Mouse (Mus musculus) MEL (cell line): Measurements from ENCODE around the gene Ankrd39. TPM values are rescaled to one million over a fixed set of nuclear protein-coding genes. Genes with fewer than 3 reads are reported as not detected.

Source experiments
- DNase-seq: peaks from one replicate; pipeline ENCODE4 v3.0.0; 2011; ENCODE audit warnings: low read depth, low spot score
- H3K27ac ChIP-seq: 2 replicates; pipeline ENCODE4 v1.5.1; 2012; ENCODE audit warnings: low read depth, mild to moderate bottlenecking, control low read depth, low read length, moderate library complexity; ENCODE audit not compliant: control insufficient read depth
- H3K27me3 ChIP-seq, 2 experiments: fragments of 150-350 bp in 1 of 2; sonication (generic) in 1 of 2; 2 replicates each; pipeline ENCODE4 v1.6.1; 2012; ENCODE audit warnings: low read length in 2 of 2, mild to moderate bottlenecking in 2 of 2, improper control_type of control experiment in 1 of 2, moderate library complexity in 1 of 2; ENCODE audit not compliant: insufficient read depth in 2 of 2, control insufficient read depth in 1 of 2
- H3K36me3 ChIP-seq, 2 experiments: 2 replicates each; pipeline ENCODE4 v1.6.1; 2012 to 2014; ENCODE audit warnings: low read length in 2 of 2, improper control_type of control experiment in 1 of 2, inconsistent platforms in 1 of 2, mild to moderate bottlenecking in 1 of 2; ENCODE audit not compliant: insufficient read depth in 2 of 2, control insufficient read depth in 1 of 2
- H3K4me1 ChIP-seq, 2 experiments: fragments of 150-350 bp in 1 of 2; sonication (generic) in 1 of 2; 2 replicates each; pipeline ENCODE4 v1.6.1; 2012; ENCODE audit warnings: low read length in 2 of 2, improper control_type of control experiment in 1 of 2, mild to moderate bottlenecking in 1 of 2; ENCODE audit not compliant: insufficient read depth in 2 of 2, control insufficient read depth in 1 of 2
- H3K4me3 ChIP-seq, 2 experiments: fragments of 150-350 bp in 1 of 2; sonication (generic) in 1 of 2; 2 replicates each; pipeline ENCODE4 v1.5.1; 2012; ENCODE audit warnings: low read depth in 2 of 2, low read length in 2 of 2, mild to moderate bottlenecking in 2 of 2, moderate library complexity in 2 of 2, control low read depth in 1 of 2, improper control_type of control experiment in 1 of 2; ENCODE audit not compliant: control insufficient read depth in 1 of 2, insufficient read depth in 1 of 2
- H3K79me2 ChIP-seq: 2 replicates; pipeline ENCODE4 v1.6.1; 2012; ENCODE audit warnings: mild to moderate bottlenecking, low read length, moderate library complexity; ENCODE audit not compliant: control insufficient read depth, poor library complexity, insufficient read depth
- H3K9ac ChIP-seq: 2 replicates; pipeline ENCODE4 v1.6.1; 2012; ENCODE audit warnings: low read depth, mild to moderate bottlenecking, control low read depth, low read length, moderate library complexity; ENCODE audit not compliant: control insufficient read depth, poor library complexity, severe bottlenecking
- H3K9me3 ChIP-seq: fragments of 150-350 bp; sonication (generic); replicated peaks from 2 replicates; pipeline ENCODE4 v1.6.1; 2012; ENCODE audit warnings: mild to moderate bottlenecking, low read length, improper control_type of control experiment, moderate library complexity; ENCODE audit not compliant: insufficient read depth
- BHLHE40 ChIP-seq: IDR thresholded peaks from 2 replicates; pipeline ENCODE4 v1.6.1; 2012; ENCODE audit warnings: low read depth, mild to moderate bottlenecking, inconsistent platforms, low read length, improper control_type of control experiment, borderline replicate concordance
- CHD2 ChIP-seq: IDR thresholded peaks from 2 replicates; pipeline ENCODE4 v1.6.1; 2011; ENCODE audit warnings: low read length, improper control_type of control experiment
- CTCF ChIP-seq, 3 experiments: IDR thresholded peaks in 2 of 3; conservative IDR thresholded peaks in 1 of 3; 2 replicates each; pipeline ENCODE4 v1.5.1; 2011 to 2012; ENCODE audit warnings: low read length in 3 of 3, low read depth in 2 of 3, mild to moderate bottlenecking in 2 of 3, improper control_type of control experiment in 1 of 3, inconsistent platforms in 1 of 3, mixed read lengths in 1 of 3, moderate library complexity in 1 of 3; ENCODE audit not compliant: control insufficient read depth in 1 of 3, insufficient read depth in 1 of 3, poor library complexity in 1 of 3, severe bottlenecking in 1 of 3
- GABPA ChIP-seq: IDR thresholded peaks from 2 replicates; pipeline ENCODE4 v1.6.1; 2012; ENCODE audit warnings: low read depth, mild to moderate bottlenecking, inconsistent platforms, low read length, improper control_type of control experiment, moderate library complexity
- KAT2A ChIP-seq: conservative IDR thresholded peaks from 2 replicates; pipeline ENCODE4 v1.6.1; 2012; ENCODE audit warnings: low read depth, low read length, improper control_type of control experiment, inconsistent platforms
- MAFK ChIP-seq: IDR thresholded peaks from 2 replicates; pipeline ENCODE4 v1.6.1; 2011; ENCODE audit warnings: low read depth, mild to moderate bottlenecking, low read length, improper control_type of control experiment, borderline replicate concordance
- MAX ChIP-seq: IDR thresholded peaks from 2 replicates; pipeline ENCODE4 v1.6.1; 2011; ENCODE audit warnings: low read length, improper control_type of control experiment
- MXI1 ChIP-seq: IDR thresholded peaks from 2 replicates; pipeline ENCODE4 v1.6.1; 2011; ENCODE audit warnings: mild to moderate bottlenecking, low read depth, low read length, improper control_type of control experiment
- MYB ChIP-seq: IDR thresholded peaks from 2 replicates; pipeline ENCODE4 v1.6.1; 2011; ENCODE audit warnings: mild to moderate bottlenecking, low read depth, low read length, improper control_type of control experiment
- NELFE ChIP-seq: IDR thresholded peaks from 2 replicates; pipeline ENCODE4 v1.6.1; 2011; ENCODE audit warnings: low read depth, low read length, improper control_type of control experiment
- POLR2AphosphoS5 ChIP-seq: IDR thresholded peaks from 2 replicates; pipeline ENCODE4 v1.6.1; 2012; ENCODE audit warnings: low read depth, borderline replicate concordance, mild to moderate bottlenecking, inconsistent platforms, low read length, moderate library complexity, mixed read lengths
- RAD21 ChIP-seq: IDR thresholded peaks from 2 replicates; pipeline ENCODE4 v1.6.1; 2011; ENCODE audit warnings: mild to moderate bottlenecking, low read depth, low read length, improper control_type of control experiment
- RCOR1 ChIP-seq: IDR thresholded peaks from 2 replicates; pipeline ENCODE4 v1.6.1; 2012; ENCODE audit warnings: low read depth, mild to moderate bottlenecking, inconsistent platforms, low read length, improper control_type of control experiment
- SIN3A ChIP-seq: IDR thresholded peaks from 2 replicates; pipeline ENCODE4 v1.6.1; 2012; ENCODE audit warnings: low read length, improper control_type of control experiment, inconsistent platforms
- SMC3 ChIP-seq: IDR thresholded peaks from 2 replicates; pipeline ENCODE4 v1.6.1; 2011; ENCODE audit warnings: low read depth, low read length, improper control_type of control experiment
- TCF12 ChIP-seq: IDR thresholded peaks from 2 replicates; pipeline ENCODE4 v1.6.1; 2014; ENCODE audit warnings: low read depth, mild to moderate bottlenecking, inconsistent platforms, low read length, improper control_type of control experiment, moderate library complexity
- USF1 ChIP-seq: IDR thresholded peaks from 2 replicates; pipeline ENCODE4 v1.6.1; 2014; ENCODE audit warnings: low read depth, mild to moderate bottlenecking, inconsistent platforms, low read length, improper control_type of control experiment, moderate library complexity
- ZMIZ1 ChIP-seq: IDR thresholded peaks from 2 replicates; pipeline ENCODE4 v1.6.1; 2012; ENCODE audit warnings: low read depth, mild to moderate bottlenecking, inconsistent platforms, low read length, improper control_type of control experiment, moderate library complexity
- polyA plus RNA-seq, 2 experiments: library from polyadenylated mRNA; stranded (reverse) in 1 of 2; unstranded in 1 of 2; fragments of >175 nt in 1 of 2; fragments of >200 nt in 1 of 2; gene quantifications; 2 replicates each; pipeline versions ENCODE4 v1.2.1 to v1.2.4; 2012; ENCODE audit warnings: low replicate concordance in 2 of 2, low read depth in 1 of 2; ENCODE audit not compliant: insufficient read length in 2 of 2, insufficient read depth in 1 of 2, missing spikeins in 1 of 2
- total RNA-seq: library from RNA; depleted of rRNA; stranded (reverse); fragments of 300-350 nt; gene quantifications from 2 replicates; pipeline ENCODE4 v1.2.3, GENCODE M21; 2012

Gene Ankrd39
- total and polyA plus RNA-seq, 3 experiments, result 9.7 to 14.4 TPM; not detected in 1

DNA sequence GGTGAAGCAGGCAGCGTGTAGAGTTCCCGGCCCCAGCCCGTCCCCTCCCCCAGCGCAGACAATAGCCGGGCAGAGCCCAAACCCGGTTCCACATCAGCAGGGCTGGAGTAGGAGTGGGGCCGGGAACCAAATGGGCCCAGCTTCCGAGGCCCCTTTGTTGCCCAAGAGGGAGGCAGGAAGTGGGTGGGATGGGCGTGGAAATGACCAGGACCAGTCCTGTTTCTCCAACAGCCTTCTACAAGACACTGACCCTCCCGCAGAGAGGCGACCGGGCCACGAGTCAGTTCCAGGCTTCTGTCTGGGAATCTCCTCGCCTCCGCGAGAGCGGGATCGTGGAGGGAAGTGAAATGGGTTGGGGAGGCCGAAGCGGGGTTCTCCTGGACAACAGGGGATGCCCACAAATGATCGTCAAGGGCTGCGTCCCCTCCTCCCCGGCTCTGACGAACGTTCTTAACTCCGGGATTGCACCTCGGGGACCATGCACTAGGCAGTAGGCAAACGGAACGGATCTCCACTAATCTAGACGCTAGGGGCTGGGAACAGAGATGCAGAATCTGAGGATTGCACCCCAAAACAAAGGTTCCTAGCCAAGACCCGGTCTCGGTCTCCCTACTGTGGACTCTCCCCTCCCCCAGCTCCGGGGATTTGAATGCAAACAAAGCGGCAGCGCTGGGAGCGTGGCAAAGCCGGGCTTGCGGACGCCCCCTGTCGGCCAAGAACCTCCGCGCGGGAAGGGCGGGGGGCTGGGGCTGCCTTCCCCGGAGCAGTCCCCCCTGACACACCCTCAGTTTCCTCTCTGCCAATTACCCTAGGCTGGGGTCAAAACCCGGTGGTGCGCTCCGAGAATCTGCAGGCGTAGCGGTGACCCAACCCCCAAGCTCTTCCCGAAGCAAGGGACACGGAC, 9.6 kb upstream of the Ankrd39 start (continued):
- TF ChIP-seq USF1, result no peak
- no peak for TF ChIP-seq GABPA
- TF ChIP-seq MYB, result no peak
- no peak for TF ChIP-seq KAT2A

DNA sequence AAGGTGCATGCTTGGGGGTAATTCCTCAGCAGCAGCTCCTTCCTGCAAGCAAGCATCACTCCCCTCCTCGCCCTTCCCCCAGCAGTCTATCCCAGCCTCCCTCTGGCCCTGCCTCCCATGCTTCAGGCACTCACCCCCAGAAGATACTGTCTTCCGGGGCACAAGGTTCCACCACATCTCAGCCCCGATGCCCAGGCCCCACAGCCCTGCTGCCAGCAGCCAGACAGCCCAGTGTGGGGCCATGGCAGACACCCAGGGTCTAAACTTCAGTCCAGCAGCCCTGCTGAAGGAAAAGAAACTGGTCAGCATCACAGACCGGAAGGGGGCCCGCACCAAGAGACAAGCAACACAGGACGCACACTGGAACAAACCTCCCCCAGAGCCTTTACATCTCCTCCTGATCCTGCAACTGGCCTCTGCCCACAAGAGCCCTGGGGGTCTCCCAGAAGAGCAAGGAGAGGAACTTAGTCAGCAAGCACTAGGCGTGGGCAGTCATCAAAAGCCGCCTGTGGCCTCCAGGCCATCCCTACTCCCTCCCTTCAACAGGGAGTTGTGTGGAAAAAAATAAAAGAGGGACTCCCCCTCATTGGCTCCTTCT, 8.7 kb upstream of the Ankrd39 start:
- H3K4me1 ChIP-seq, result no peaks in the 10 kb centered on the region; a peak in 1 of 4 replicates
- peak; percentile 16 for DNase-seq
- H3K79me2 ChIP-seq, result no peaks in the 10 kb centered on the region; the same call in 1 of the 2 replicates
- H3K27ac ChIP-seq, result no peak overlapping the region
- TF ChIP-seq CTCF (IDR thresholded peaks at IDR 0.05 in 2 of 3, conservative IDR thresholded peaks at IDR 0.05 in 1 of 3; ENCODE audit: control insufficient read depth in 1 of 3, insufficient read depth in 1 of 3, low read depth in 2 of 3, low read length in 3 of 3, poor library complexity in 1 of 3, severe bottlenecking in 1 of 3) (no peak), MXI1 (no peak), POLR2AphosphoS5 (no peak), CHD2 (no peak), RAD21 (no peak), MAX (no peak), BHLHE40 (no peak), GABPA (no peak), SIN3A (no peak), MAFK (no peak), RCOR1 (no peak), TCF12 (no peak)
- H3K9ac ChIP-seq, result peak overlapping the region; percentile 80
- peak overlapping the region; percentile 70 to 78 for H3K4me3 ChIP-seq
- peaks cover 13% of the 10 kb centered on the region in 2 experiments for H3K27me3 ChIP-seq
- no peaks in the 10 kb centered on the region for H3K36me3 ChIP-seq
- H3K9me3 ChIP-seq, result no peaks in the 10 kb centered on the region

DNA sequence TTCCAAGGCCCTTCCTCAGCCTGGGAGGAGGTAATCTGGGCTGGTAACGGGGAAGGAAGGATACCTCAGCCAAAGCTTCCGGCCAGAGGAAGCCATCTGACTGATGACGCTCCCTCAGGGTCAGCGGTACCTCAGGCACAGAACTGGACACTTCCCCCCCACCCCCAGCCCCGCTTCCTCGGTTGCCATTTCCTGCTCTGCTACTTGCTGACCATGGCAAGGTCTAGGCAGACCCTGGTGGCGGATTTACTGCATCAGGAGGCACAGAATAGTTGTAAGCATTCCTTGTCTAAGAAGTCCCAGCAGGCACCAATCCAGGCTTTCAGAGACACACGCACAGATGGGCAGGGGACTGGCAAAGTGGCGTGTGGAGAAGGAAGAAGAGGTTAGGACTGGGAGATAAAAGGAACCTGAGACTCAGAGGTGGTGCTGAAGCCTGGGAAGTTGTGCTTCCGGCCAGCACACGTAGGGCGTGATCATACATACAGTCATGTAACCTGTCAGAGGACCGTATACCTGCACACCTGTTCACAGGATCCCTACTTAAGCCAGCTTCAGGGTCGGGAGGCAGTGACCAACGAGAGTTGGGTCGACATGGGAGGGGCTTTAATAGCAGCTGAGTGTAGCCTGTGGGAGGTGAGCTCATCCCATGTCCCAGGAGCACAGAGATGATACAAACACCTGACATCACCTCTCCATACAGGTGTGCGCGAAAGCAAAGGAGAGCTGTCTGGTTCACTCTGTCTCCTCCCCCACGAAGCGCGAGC, 7.6 kb upstream of the Ankrd39 start:
- Histone ChIP-seq H3K9me3 (no peaks in the 10 kb centered on the region), H3K4me1 (no peaks in the 10 kb centered on the region; a peak in 1 of 4 replicates), H3K4me3 (no peak overlapping the region), H3K27me3 (peaks cover 13% of the 10 kb centered on the region in 2 experiments), H3K27ac (no peak overlapping the region), H3K36me3 (no peaks in the 10 kb centered on the region), H3K9ac (no peak overlapping the region), H3K79me2 (no peaks in the 10 kb centered on the region; the same call in 1 of the 2 replicates)
- DNase-seq, result no peak
- TF ChIP-seq TCF12, result no peak
- TF ChIP-seq RAD21, result no peak
- no peak for TF ChIP-seq ZMIZ1
- TF ChIP-seq SMC3, result no peak
- TF ChIP-seq NELFE, result no peak
